Mouse (Mus musculus) heart, adult 2 months (tissue): ENCODE results near the gene Cbr2.

ENCODE experiments used
- CTCF ChIP-seq: fragments of 200-600 bp; IDR thresholded peaks from 2 replicates; pipeline ENCODE4 v1.8.1; 2022; ENCODE audit warnings: antibody characterized with exemption, mild to moderate bottlenecking, moderate library complexity
- EP300 ChIP-seq: fragments of 200-500 bp; IDR thresholded peaks from 2 replicates; pipeline ENCODE4 v1.6.1; 2011; ENCODE audit warnings: low read depth, low read length, control low read depth; ENCODE audit not compliant: insufficient read depth
- POLR2A ChIP-seq: fragments of 200-500 bp; IDR thresholded peaks from 2 replicates; pipeline ENCODE4 v1.6.1; 2011; ENCODE audit warnings: mild to moderate bottlenecking, low read depth, low read length, control low read depth; ENCODE audit not compliant: insufficient read depth

DNA sequence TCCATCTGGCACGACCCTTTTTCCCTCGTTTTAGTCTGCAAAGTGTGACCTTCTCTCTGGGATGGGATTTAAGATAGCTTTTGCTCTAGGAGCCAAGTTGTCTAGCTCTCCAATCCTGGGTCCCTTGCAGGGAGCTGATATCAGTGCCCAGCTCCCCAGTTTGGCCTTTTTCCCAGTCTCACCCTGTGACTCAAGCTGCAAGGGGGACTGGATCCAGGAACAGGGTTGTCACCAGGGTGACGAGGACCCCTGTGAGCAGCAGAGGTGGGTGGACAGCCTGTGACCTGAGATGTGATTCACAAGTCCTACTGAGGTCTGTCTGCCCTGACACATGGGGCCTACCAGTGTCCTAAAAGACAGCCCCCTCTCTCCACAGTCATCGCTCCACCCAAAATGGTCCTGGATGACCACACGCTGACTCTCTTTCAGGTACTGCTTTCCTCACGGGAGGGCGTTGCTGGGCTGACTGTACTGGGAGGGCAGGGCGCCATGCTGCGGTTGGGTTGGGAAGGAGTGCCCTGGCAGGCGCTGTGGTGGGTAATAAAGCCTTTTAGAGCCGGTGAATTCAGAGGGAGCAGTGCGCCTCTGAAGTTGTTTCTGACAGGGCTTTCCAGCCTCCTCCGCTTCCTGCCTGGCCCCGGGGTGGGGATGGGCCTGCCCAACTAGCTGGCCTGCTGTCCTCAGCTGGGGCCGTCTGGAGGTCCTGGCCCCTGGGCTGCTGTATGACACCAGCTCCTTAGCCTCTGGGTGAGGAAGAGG lies 28.0 kb downstream of the Cbr2 start:
- TF ChIP-seq EP300 (no peak), CTCF (no peak), POLR2A (no peak)
